Mouse (Mus musculus): ENCODE data around the gene Ccdc43. TPM values are rescaled to one million over a fixed set of nuclear protein-coding genes. Genes with fewer than 3 reads are reported as not detected.
"Not testable (repeated sequence)": the region's sequence is repeated elsewhere in the genome, so short reads cannot be mapped to it uniquely, and the experiment has no call there.

Ccdc43 gene
- total and polyA plus RNA-seq, 2 experiments from 2014 or later, result 16.6 to 28.1 TPM

GRCm38 (mm10) chr11:102725574-102725973 lies 28.0 kb upstream of the Ccdc43 start:
- H3K27ac ChIP-seq, result no peak overlapping the region
- TF ChIP-seq CTCF (IDR thresholded peaks at IDR 0.05; ENCODE audit: low read depth), result peak; percentile 64
- DNase-seq (ENCODE audit: low spot score) (peak; percentile 24), ATAC-seq (no peak)
- H3K27me3 ChIP-seq (ENCODE audit: insufficient read depth, low read length), result no peaks in the 10 kb centered on the region
- H3K4me3 ChIP-seq (ENCODE audit: low read length), result no peak overlapping the region
- no peaks in the 10 kb centered on the region for H3K9me3 ChIP-seq (ENCODE audit: low read length)
- H3K36me3 ChIP-seq (ENCODE audit: insufficient read depth, low read length), result no peaks in the 10 kb centered on the region
- H3K9ac ChIP-seq (replicated peaks; ENCODE audit: low read length), result no peak overlapping the region
- H3K4me2 ChIP-seq (ENCODE audit: low read depth, low read length), result no peak overlapping the region
- WGBS, result 34% methylated on average over 3 of the region's 3 CpGs
- no peaks in the 10 kb centered on the region for H3K4me1 ChIP-seq (ENCODE audit: insufficient read depth, low read length)

- Histone ChIP-seq H3K9me3 (ENCODE audit: low read length) (no peaks in the 10 kb centered on the region; the same call in 1 of the 2 replicates), H3K9ac (replicated peaks; ENCODE audit: low read length) (no peak overlapping the region), H3K4me2 (ENCODE audit: low read depth, low read length) (no peak overlapping the region), H3K36me3 (ENCODE audit: insufficient read depth, low read length) (no peaks in the 10 kb centered on the region), H3K4me1 (ENCODE audit: insufficient read depth, low read length) (no peaks in the 10 kb centered on the region), H3K27me3 (ENCODE audit: insufficient read depth, low read length) (no peaks in the 10 kb centered on the region), H3K4me3 (ENCODE audit: low read length) (no peak overlapping the region), H3K27ac (no peak overlapping the region)
- no peak for DNase-seq (ENCODE audit: low spot score)
- no peak for TF ChIP-seq CTCF (IDR thresholded peaks at IDR 0.05; ENCODE audit: low read depth)
- no peak for ATAC-seq
- 70% methylated on average over 7 of the region's 7 CpGs for WGBS
These were observed 18.6 kb upstream of the Ccdc43 start for GRCm38 (mm10) chr11:102716135-102716534.

GRCm38 (mm10) chr11:102714578-102714977 lies 17.0 kb upstream of the Ccdc43 start:
- H3K4me2 ChIP-seq (ENCODE audit: low read depth, low read length); H3K27me3 ChIP-seq (ENCODE audit: insufficient read depth, low read length); H3K27ac ChIP-seq; DNase-seq (ENCODE audit: low spot score); H3K36me3 ChIP-seq (ENCODE audit: insufficient read depth, low read length); H3K9ac ChIP-seq (replicated peaks; ENCODE audit: low read length); H3K9me3 ChIP-seq (ENCODE audit: low read length); ATAC-seq; H3K4me1 ChIP-seq (ENCODE audit: insufficient read depth, low read length); H3K4me3 ChIP-seq (ENCODE audit: low read length): not testable (repeated sequence)
- 83% methylated on average over 2 of the region's 2 CpGs for WGBS
- peak; percentile 32; the same call in 1 of the 2 replicates for TF ChIP-seq CTCF (IDR thresholded peaks at IDR 0.05; ENCODE audit: low read depth)

GRCm38 (mm10) chr11:102712411-102712810 lies 14.8 kb upstream of the Ccdc43 start:
- H3K36me3 ChIP-seq (ENCODE audit: insufficient read depth, low read length), result no peaks in the 10 kb centered on the region
- H3K27ac ChIP-seq, result no peak overlapping the region
- H3K4me1 ChIP-seq (ENCODE audit: insufficient read depth, low read length), result no peaks in the 10 kb centered on the region
- no peak for TF ChIP-seq CTCF (IDR thresholded peaks at IDR 0.05; ENCODE audit: low read depth)
- H3K4me2 ChIP-seq (ENCODE audit: low read depth, low read length), result no peak overlapping the region
- no peaks in the 10 kb centered on the region for H3K27me3 ChIP-seq (ENCODE audit: insufficient read depth, low read length)
- DNase-seq (ENCODE audit: low spot score), result no peak
- WGBS, result 89% methylated on average over 4 of the region's 4 CpGs
- no peak overlapping the region for H3K4me3 ChIP-seq (ENCODE audit: low read length)
- ATAC-seq, result no peak
- no peak overlapping the region for H3K9ac ChIP-seq (replicated peaks; ENCODE audit: low read length)
- H3K9me3 ChIP-seq (ENCODE audit: low read length), result no peaks in the 10 kb centered on the region; the same call in 1 of the 2 replicates

- WGBS, result 93% methylated on average over 5 of the region's 6 CpGs
- not testable (repeated sequence) for H3K9me3 ChIP-seq (ENCODE audit: low read length); ATAC-seq; H3K9ac ChIP-seq (replicated peaks; ENCODE audit: low read length); H3K4me2 ChIP-seq (ENCODE audit: low read depth, low read length); H3K4me3 ChIP-seq (ENCODE audit: low read length); H3K36me3 ChIP-seq (ENCODE audit: insufficient read depth, low read length); DNase-seq (ENCODE audit: low spot score); H3K27me3 ChIP-seq (ENCODE audit: insufficient read depth, low read length); H3K27ac ChIP-seq; H3K4me1 ChIP-seq (ENCODE audit: insufficient read depth, low read length)
These were observed 4.6 kb upstream of the Ccdc43 start for GRCm38 (mm10) chr11:102702206-102702605.

- H3K27ac ChIP-seq, result peak overlapping the region; percentile 82; the same call in 1 of the 2 replicates
- peak overlapping the region; percentile 95 for H3K4me2 ChIP-seq (ENCODE audit: low read depth, low read length)
- no peaks in the 10 kb centered on the region for H3K27me3 ChIP-seq (ENCODE audit: insufficient read depth, low read length)
- peak overlapping the region; percentile 84 for H3K4me3 ChIP-seq (ENCODE audit: low read length)
- no peak; the same call in 1 of the 2 replicates for TF ChIP-seq CTCF (IDR thresholded peaks at IDR 0.05; ENCODE audit: low read depth)
- 19% methylated on average over 9 of the region's 9 CpGs for WGBS
- H3K36me3 ChIP-seq (ENCODE audit: insufficient read depth, low read length), result peaks cover 4% of the 10 kb centered on the region; the same call in 1 of the 2 replicates
- no peak for DNase-seq (ENCODE audit: low spot score)
- no peaks in the 10 kb centered on the region for H3K9me3 ChIP-seq (ENCODE audit: low read length)
- ATAC-seq, result no peak
- H3K4me1 ChIP-seq (ENCODE audit: insufficient read depth, low read length), result peaks cover 12% of the 10 kb centered on the region
- peak overlapping the region; percentile 83 for H3K9ac ChIP-seq (replicated peaks; ENCODE audit: low read length)
These were observed 465 bp upstream of the Ccdc43 start for GRCm38 (mm10) chr11:102698018-102698476.

- Histone ChIP-seq H3K27me3 (ENCODE audit: insufficient read depth, low read length) (no peaks in the 10 kb centered on the region), H3K4me2 (ENCODE audit: low read depth, low read length) (no peak overlapping the region), H3K36me3 (ENCODE audit: insufficient read depth, low read length) (peaks cover 4% of the 10 kb centered on the region; the same call in 1 of the 2 replicates), H3K4me1 (ENCODE audit: insufficient read depth, low read length) (peaks cover 12% of the 10 kb centered on the region), H3K9me3 (ENCODE audit: low read length) (no peaks in the 10 kb centered on the region), H3K9ac (replicated peaks; ENCODE audit: low read length) (no peak overlapping the region), H3K4me3 (ENCODE audit: low read length) (no peak overlapping the region), H3K27ac (no peak overlapping the region)
- no peak for TF ChIP-seq CTCF (IDR thresholded peaks at IDR 0.05; ENCODE audit: low read depth)
- DNase-seq (ENCODE audit: low spot score) (no peak), ATAC-seq (no peak)
- 95% methylated on average over 7 of the region's 7 CpGs for WGBS
These were observed 2.3 kb downstream of the Ccdc43 start for GRCm38 (mm10) chr11:102695289-102695688.
